In genomic region chr9:60147401-60147800, GRCm38 (mm10) we compare ENCODE assay signal across 21 mouse cellular contexts.
DNase-seq lines count a peak whose midpoint lies in the region; ATAC-seq and TF ChIP-seq lines count a peak whose summit lies in the region.
"Had no signal": no experiment of that assay in that cellular context is flagged by ENCODE, and none has a peak within 500 bp of the region (broad histone marks: within the 10 kb centered on the region; RNA-seq: fewer than 3 reads in every experiment).

No protein-coding gene starts in this region.

- no peaks in the 10 kb centered on the region for H3K36me3 ChIP-seq in forebrain, embryonic 10.5 days (replicated peaks)
- no peaks in the 10 kb centered on the region for H3K36me3 ChIP-seq in forebrain, postnatal 0 days (ENCODE audit: insufficient read depth)
- no peaks in the 10 kb centered on the region for H3K36me3 ChIP-seq in hindbrain, embryonic 10.5 days
- H3K36me3 ChIP-seq in hindbrain, embryonic 13.5 days: no peaks in the 10 kb centered on the region
- H3K36me3 ChIP-seq in limb, embryonic 12.5 days: no peaks in the 10 kb centered on the region
- H3K36me3 ChIP-seq: embryonic facial prominence, embryonic 13.5 days; heart, embryonic 10.5 days; hindbrain, embryonic 15.5 days had no signal

- peak overlapping the region; percentile 45; the same call in 1 of the 2 replicates for H3K27ac ChIP-seq in forebrain, embryonic 10.5 days
- no peak overlapping the region for H3K27ac ChIP-seq in forebrain, postnatal 0 days (ENCODE audit: low read depth, low read length)
- 0 out of 2 replicates have a peak overlapping the region, but pooled peaks have one; percentile 31 for H3K27ac ChIP-seq in hindbrain, embryonic 10.5 days
- no peak overlapping the region for H3K27ac ChIP-seq in hindbrain, embryonic 13.5 days
- H3K27ac ChIP-seq in limb, embryonic 12.5 days: peak overlapping the region; percentile 9; the same call in 1 of the 2 replicates
- H3K27ac ChIP-seq: embryonic facial prominence, embryonic 13.5 days; heart, embryonic 10.5 days; hindbrain, embryonic 15.5 days had no signal

- TF ChIP-seq CTCF in forebrain, postnatal 0 days (IDR thresholded peaks at IDR 0.05; ENCODE audit: low read depth): no peak
- TF ChIP-seq CTCF in brain, embryonic 14.5 days (IDR thresholded peaks at IDR 0.05; ENCODE audit: borderline replicate concordance, extremely low read depth, insufficient read depth, insufficient read length): no peak

- peaks cover 28% of the 10 kb centered on the region for H3K4me1 ChIP-seq in forebrain, embryonic 10.5 days
- H3K4me1 ChIP-seq in forebrain, postnatal 0 days (ENCODE audit: insufficient read depth): no peaks in the 10 kb centered on the region
- H3K4me1 ChIP-seq in hindbrain, embryonic 10.5 days (replicated peaks): peaks cover 23% of the 10 kb centered on the region
- peaks cover 13% of the 10 kb centered on the region for H3K4me1 ChIP-seq in hindbrain, embryonic 13.5 days (replicated peaks)
- peaks cover 18% of the 10 kb centered on the region; the same call in 1 of the 2 replicates for H3K4me1 ChIP-seq in limb, embryonic 12.5 days (replicated peaks)
- H3K4me1 ChIP-seq: embryonic facial prominence, embryonic 13.5 days; heart, embryonic 10.5 days had no signal

- no peak overlapping the region for H3K4me2 ChIP-seq in forebrain, postnatal 0 days (ENCODE audit: low read depth)
- no peak overlapping the region for H3K4me2 ChIP-seq in hindbrain, embryonic 13.5 days
- H3K4me2 ChIP-seq in limb, embryonic 12.5 days: no peak overlapping the region
- H3K4me2 ChIP-seq: embryonic facial prominence, embryonic 13.5 days; hindbrain, embryonic 15.5 days had no signal

- no peak overlapping the region for H3K9ac ChIP-seq in forebrain, postnatal 0 days
- H3K9ac ChIP-seq in hindbrain, embryonic 13.5 days: no peak overlapping the region
- no peak overlapping the region for H3K9ac ChIP-seq in limb, embryonic 12.5 days (replicated peaks)
- H3K9ac ChIP-seq: embryonic facial prominence, embryonic 13.5 days; hindbrain, embryonic 15.5 days had no signal

- 49% methylated on average over 4 of the region's 4 CpGs for WGBS in forebrain, embryonic 10.5 days
- 11% methylated on average over 4 of the region's 4 CpGs for WGBS in forebrain, postnatal 0 days
- 67% methylated on average over 4 of the region's 4 CpGs for WGBS in hindbrain, embryonic 10.5 days
- 34% methylated on average over 4 of the region's 4 CpGs for WGBS in hindbrain, embryonic 13.5 days
- 25% methylated on average over 4 of the region's 4 CpGs for WGBS in limb, embryonic 12.5 days

- 0 out of 2 replicates have a peak, but pooled peaks cover 3% of the 10 kb centered on the region for H3K27me3 ChIP-seq in forebrain, embryonic 10.5 days (ENCODE audit: poor library complexity, severe bottlenecking)
- no peaks in the 10 kb centered on the region for H3K27me3 ChIP-seq in forebrain, postnatal 0 days (ENCODE audit: insufficient read depth, low read length)
- no peaks in the 10 kb centered on the region for H3K27me3 ChIP-seq in hindbrain, embryonic 10.5 days (ENCODE audit: insufficient read depth, poor library complexity, severe bottlenecking)
- H3K27me3 ChIP-seq in hindbrain, embryonic 13.5 days: no peaks in the 10 kb centered on the region
- no peaks in the 10 kb centered on the region for H3K27me3 ChIP-seq in limb, embryonic 12.5 days
- H3K27me3 ChIP-seq: embryonic facial prominence, embryonic 13.5 days; hindbrain, embryonic 15.5 days had no signal

- H3K4me3 ChIP-seq in forebrain, embryonic 10.5 days: no peak overlapping the region
- no peak overlapping the region for H3K4me3 ChIP-seq in forebrain, postnatal 0 days (ENCODE audit: low read depth, low read length)
- H3K4me3 ChIP-seq in hindbrain, embryonic 10.5 days: no peak overlapping the region
- no peak overlapping the region for H3K4me3 ChIP-seq in hindbrain, embryonic 13.5 days
- no peak overlapping the region for H3K4me3 ChIP-seq in limb, embryonic 12.5 days (replicated peaks)
- H3K4me3 ChIP-seq: embryonic facial prominence, embryonic 13.5 days; heart, embryonic 10.5 days; hindbrain, embryonic 15.5 days had no signal

- TF ChIP-seq POLR2A in brain, embryonic 14.5 days (IDR thresholded peaks at IDR 0.05; ENCODE audit: borderline replicate concordance, extremely low read depth, insufficient read depth, insufficient read length, poor library complexity, severe bottlenecking): no peak

- DNase-seq in forebrain, embryonic 10.5 days (ENCODE audit: extremely low spot score, low spot score): no peak
- no peak for DNase-seq in forebrain, postnatal 0 days
- no peak for DNase-seq in hindbrain, embryonic 10.5 days (ENCODE audit: low spot score)
- peak; percentile 51 for DNase-seq in brain, embryonic 14.5 days (ENCODE audit: low read depth)
- no peak for DNase-seq in cerebellum, adult 8-10 months
- DNase-seq: adrenal gland, postnatal 14 days; B cell, adult 2 months; cerebellum, adult 2 months; cerebellum, postnatal 14 days; embryo, embryonic 11 days; gastrocnemius, postnatal 36 days; heart, adult 18-20 months; heart, postnatal 10 days had no signal

- no peak for ATAC-seq in forebrain, postnatal 0 days
- no peak for ATAC-seq in hindbrain, embryonic 13.5 days (ENCODE audit: low FRiP score)
- ATAC-seq in limb, embryonic 12.5 days (ENCODE audit: insufficient number of reproducible peaks, insufficient read depth, low FRiP score, low TSS enrichment, low read depth): no peak
- ATAC-seq: activated CD4-positive, CD25-positive, alpha-beta regulatory T cell, adult 4 months; CD4-positive, CD25-positive, alpha-beta regulatory T cell, adult 4 months; intestine, embryonic 16.5 days had no signal

- no peaks in the 10 kb centered on the region; the same call in 1 of the 2 replicates for H3K9me3 ChIP-seq in forebrain, embryonic 10.5 days
- H3K9me3 ChIP-seq in forebrain, postnatal 0 days (ENCODE audit: low read length): 0 out of 2 replicates have a peak, but pooled peaks cover 2% of the 10 kb centered on the region
- peaks cover 2% of the 10 kb centered on the region; the same call in 1 of the 2 replicates for H3K9me3 ChIP-seq in hindbrain, embryonic 10.5 days
- H3K9me3 ChIP-seq in hindbrain, embryonic 13.5 days: no peaks in the 10 kb centered on the region
- peaks cover 2% of the 10 kb centered on the region; the same call in 1 of the 2 replicates for H3K9me3 ChIP-seq in limb, embryonic 12.5 days
- H3K9me3 ChIP-seq: embryonic facial prominence, embryonic 13.5 days; heart, embryonic 10.5 days; hindbrain, embryonic 15.5 days had no signal

Comparison
In these comparisons a context has a peak if more than half of its experiments do, and no peak if none do; other contexts are left out.
1. H3K27ac ChIP-seq: peak in forebrain, embryonic 10.5 days (single experiment), hindbrain, embryonic 10.5 days (single experiment) and limb, embryonic 12.5 days (single experiment); none in forebrain, postnatal 0 days (single experiment) and hindbrain, embryonic 13.5 days (single experiment).